26 mouse cellular contexts compared by ENCODE assay signal in genomic region chr12:100196786-100197185, GRCm38 (mm10). TPM values are rescaled to one million over a fixed set of nuclear protein-coding genes. Genes with fewer than 3 reads are reported as not detected.
DNase-seq lines count a peak whose midpoint lies in the region; ATAC-seq and TF ChIP-seq lines count a peak whose summit lies in the region.
"Had no signal": no experiment of that assay in that cellular context is flagged by ENCODE, and none has a peak within 500 bp of the region (broad histone marks: within the 10 kb centered on the region; RNA-seq: fewer than 3 reads in every experiment).

No protein-coding gene starts in this region.

- peak; percentile 11 to 35 for DNase-seq in adrenal gland, postnatal 36 days
- DNase-seq in adrenal gland, adult 8-10 months, result no peak
- peak; percentile 39 for DNase-seq in hindbrain, postnatal 0 days (ENCODE audit: low spot score)
- peak; percentile 46 for DNase-seq in brain, adult 2 months (ENCODE audit: low read depth, low spot score)
- peak; percentile 53 for DNase-seq in gastrocnemius, postnatal 14 days
- DNase-seq in heart, postnatal 36 days, result no peak
- DNase-seq: cerebellum, adult 11-12 months; cerebellum, postnatal 14 days; forebrain, postnatal 0 days; heart, adult 2 months; kidney, adult 9 months; kidney, postnatal 25 days; lung, embryonic 14.5 days; midbrain, embryonic 14.5 days; retina, postnatal 1 day; right cerebral cortex, postnatal 25 days; thymus, postnatal 14 days had no signal

- no peaks in the 10 kb centered on the region for H3K27me3 ChIP-seq in hindbrain, postnatal 0 days (ENCODE audit: insufficient read depth, low read length)
- H3K27me3 ChIP-seq in hindbrain, embryonic 16.5 days (replicated peaks; ENCODE audit: control insufficient read depth, insufficient read depth, low read length), result no peaks in the 10 kb centered on the region
- H3K27me3 ChIP-seq: limb, embryonic 15.5 days; neural tube, embryonic 13.5 days had no signal

- no peaks in the 10 kb centered on the region for H3K36me3 ChIP-seq in hindbrain, postnatal 0 days (ENCODE audit: insufficient read depth, low read length)
- H3K36me3 ChIP-seq in hindbrain, embryonic 16.5 days (ENCODE audit: control insufficient read depth, insufficient read depth, low read length), result no peaks in the 10 kb centered on the region
- H3K36me3 ChIP-seq: hindbrain, embryonic 13.5 days; limb, embryonic 15.5 days; neural tube, embryonic 13.5 days had no signal

- no peak overlapping the region for H3K4me3 ChIP-seq in hindbrain, postnatal 0 days (ENCODE audit: low read length)
- no peak overlapping the region for H3K4me3 ChIP-seq in hindbrain, embryonic 16.5 days (ENCODE audit: low read length)
- H3K4me3 ChIP-seq: heart, adult 2 months; hindbrain, embryonic 13.5 days; left cerebral cortex, adult 2 months; limb, embryonic 15.5 days; myocyte; neural tube, embryonic 13.5 days had no signal

- intact Hi-C loops in gastrocnemius, postnatal 14 days (cut with DNase I; ENCODE audit: low total_unique reads), result no loop called here
- intact Hi-C loops in heart, postnatal 36 days (cut with DNase I), result loop anchor here (5.0 kb wide), 1 partner anchor 39 kb away; the partner anchor contains the start of gene Nrde2

- H3K27ac ChIP-seq in hindbrain, postnatal 0 days, result no peak overlapping the region
- no peak overlapping the region for H3K27ac ChIP-seq in hindbrain, embryonic 16.5 days (ENCODE audit: low read depth, low read length)
- H3K27ac ChIP-seq: heart, adult 2 months; hindbrain, embryonic 13.5 days; left cerebral cortex, adult 2 months; limb, embryonic 15.5 days; liver, embryonic 14.5 days; neural tube, embryonic 13.5 days had no signal

- H3K9ac ChIP-seq in hindbrain, postnatal 0 days (replicated peaks; ENCODE audit: low read length), result no peak overlapping the region
- H3K9ac ChIP-seq in hindbrain, embryonic 16.5 days (ENCODE audit: low read depth, low read length), result no peak overlapping the region
- H3K9ac ChIP-seq: forebrain, postnatal 0 days; hindbrain, embryonic 13.5 days; limb, embryonic 15.5 days; liver, embryonic 14.5 days; lung, embryonic 14.5 days; neural tube, embryonic 13.5 days had no signal

- no peak for ATAC-seq in hindbrain, postnatal 0 days
- no peak for ATAC-seq in hindbrain, embryonic 16.5 days
- ATAC-seq: CD4-positive, CD25-positive, alpha-beta regulatory T cell, adult 4 months; forebrain, postnatal 0 days; Patski had no signal

- TF ChIP-seq CTCF in hindbrain, postnatal 0 days (IDR thresholded peaks at IDR 0.05; ENCODE audit: low read depth), result no peak

- no peaks in the 10 kb centered on the region for H3K4me1 ChIP-seq in hindbrain, postnatal 0 days (ENCODE audit: insufficient read depth, low read length)
- peaks cover 4% of the 10 kb centered on the region; the same call in 1 of the 2 replicates for H3K4me1 ChIP-seq in hindbrain, embryonic 16.5 days (ENCODE audit: control insufficient read depth, insufficient read depth, low read depth, low read length)

- no peak overlapping the region for H3K4me2 ChIP-seq in hindbrain, postnatal 0 days (ENCODE audit: low read depth, low read length)
- no peak overlapping the region for H3K4me2 ChIP-seq in hindbrain, embryonic 16.5 days (ENCODE audit: low read length)
- H3K4me2 ChIP-seq: hindbrain, embryonic 13.5 days; limb, embryonic 15.5 days; lung, embryonic 14.5 days; neural tube, embryonic 13.5 days had no signal

- no peaks in the 10 kb centered on the region for H3K9me3 ChIP-seq in hindbrain, postnatal 0 days (ENCODE audit: low read length)
- no peaks in the 10 kb centered on the region for H3K9me3 ChIP-seq in hindbrain, embryonic 16.5 days (ENCODE audit: control insufficient read depth, low read length)
- H3K9me3 ChIP-seq: hindbrain, embryonic 13.5 days; limb, embryonic 15.5 days; neural tube, embryonic 13.5 days had no signal

- WGBS in hindbrain, postnatal 0 days, result 35% methylated on average over 7 of the region's 7 CpGs
- 68% methylated on average over 7 of the region's 7 CpGs for WGBS in hindbrain, embryonic 16.5 days

RNA-seq across cellular contexts. Expression of gene Calm1, which starts 2.4 kb away (rescaled TPM):
- 100 to 1,000 TPM; 361 to 418 TPM for total RNA-seq in adrenal gland, postnatal 36 days (2021)
- total RNA-seq in adrenal gland, adult 8-10 months (2022), result 100 to 1,000 TPM; 303 to 399 (median 341) TPM
- total RNA-seq in hindbrain, postnatal 0 days (2014; rRNA removed), result 1,139 and 1,416 TPM in 2 replicates
- polyA plus RNA-seq in hindbrain, postnatal 0 days (2015; fragmentation: Nextera tagmentation; extraction: Ambion mirVana), result 4,078 and 4,190 TPM in 2 replicates
- polyA plus RNA-seq in hindbrain, embryonic 16.5 days (2015; fragmentation: Nextera tagmentation; extraction: Ambion mirVana), result 2,854 and 3,176 TPM in 2 replicates
- 100 to 1,000 TPM; 380 to 427 TPM for total RNA-seq in gastrocnemius, postnatal 14 days (2021)
- total RNA-seq in heart, postnatal 36 days (2021), result 100 to 1,000 TPM; 223 to 265 TPM

RNA-seq across cellular contexts. Expression of gene Nrde2, which starts 37.3 kb away (rescaled TPM):
- 10 to 100 TPM; 11.6 to 20.2 TPM for total RNA-seq in adrenal gland, postnatal 36 days (2021)
- 10 to 100 TPM; 20.3 to 25.0 (median 23.4) TPM for total RNA-seq in adrenal gland, adult 8-10 months (2022)
- total RNA-seq in hindbrain, postnatal 0 days (2014; rRNA removed), result 20.2 and 20.5 TPM in 2 replicates
- polyA plus RNA-seq in hindbrain, postnatal 0 days (2015; fragmentation: Nextera tagmentation; extraction: Ambion mirVana), result 11.8 and 13.6 TPM in 2 replicates
- 11.9 and 13.6 TPM in 2 replicates for polyA plus RNA-seq in hindbrain, embryonic 16.5 days (2015; fragmentation: Nextera tagmentation; extraction: Ambion mirVana)
- total RNA-seq in gastrocnemius, postnatal 14 days (2021), result 1 to 10 TPM; 7.7 to 9.7 TPM
- 10 to 100 TPM; 10.4 to 11.5 TPM for total RNA-seq in heart, postnatal 36 days (2021)

Comparison
In these comparisons a context has a peak if more than half of its experiments do, and no peak if none do; other contexts are left out.
1. DNase-seq: peak in adrenal gland, postnatal 36 days (2 of 2), hindbrain, postnatal 0 days (single experiment), brain, adult 2 months (single experiment) and gastrocnemius, postnatal 14 days (single experiment); none in adrenal gland, adult 8-10 months (single experiment) and heart, postnatal 36 days (0 of 2).